Mouse (Mus musculus) myocyte (in vitro differentiated cells): ENCODE measurements around the gene Gm11127. TPM values are rescaled to one million over a fixed set of nuclear protein-coding genes. Genes with fewer than 3 reads are reported as not detected.

Source experiments
- H3K27me3 ChIP-seq: one replicate; pipeline ENCODE4 v1.6.1; 2011; ENCODE audit not compliant: control insufficient read depth, insufficient read depth, insufficient read length
- H3K36me3 ChIP-seq: one replicate; pipeline ENCODE4 v1.6.1; 2011; ENCODE audit not compliant: control insufficient read depth, insufficient read depth
- H3K4me2 ChIP-seq: one replicate; pipeline ENCODE4 v1.6.1; 2011; ENCODE audit warnings: low read depth, control low read depth
- H3K4me3 ChIP-seq: one replicate; pipeline ENCODE4 v1.5.1; 2011; ENCODE audit warnings: mild to moderate bottlenecking, control low read depth, moderate library complexity
- H3K79me2 ChIP-seq: one replicate; pipeline ENCODE4 v1.6.1; 2011; ENCODE audit not compliant: control insufficient read depth, insufficient read depth
- H3ac ChIP-seq: one replicate; pipeline ENCODE4 v1.6.1; 2011; ENCODE audit not compliant: control insufficient read depth, insufficient read length
- CEBPB ChIP-seq: IDR thresholded peaks from 2 replicates; pipeline ENCODE4 v1.6.1; 2011; ENCODE audit warnings: mild to moderate bottlenecking, moderate library complexity; ENCODE audit not compliant: poor library complexity, insufficient read depth, severe bottlenecking
- E2F4 ChIP-seq: IDR thresholded peaks from one replicate; pipeline ENCODE4 v1.6.1; 2011; ENCODE audit warnings: mild to moderate bottlenecking, control low read depth, moderate library complexity; ENCODE audit not compliant: insufficient read depth
- MAX ChIP-seq: IDR thresholded peaks from one replicate; pipeline ENCODE4 v1.6.1; 2011; ENCODE audit warnings: low read depth, mild to moderate bottlenecking, control low read depth
- MYOD1 ChIP-seq, 3 experiments: IDR thresholded peaks; one replicate each; pipeline ENCODE4 v1.6.1; 2011; ENCODE audit warnings: control low read depth in 2 of 3, low read depth in 2 of 3, mild to moderate bottlenecking in 2 of 3, moderate library complexity in 1 of 3; ENCODE audit not compliant: insufficient read length in 2 of 3, control insufficient read depth in 1 of 3
- MYOG ChIP-seq, 3 experiments: IDR thresholded peaks; one replicate each; pipeline ENCODE4 v1.6.1; 2011; ENCODE audit warnings: control low read depth in 2 of 3, low read depth in 2 of 3, mild to moderate bottlenecking in 2 of 3; ENCODE audit not compliant: insufficient read length in 2 of 3, control insufficient read depth in 1 of 3, insufficient read depth in 1 of 3
- POLR2A ChIP-seq: IDR thresholded peaks from one replicate; pipeline ENCODE4 v1.6.1; 2011; ENCODE audit warnings: low read depth, mild to moderate bottlenecking, control low read depth, moderate library complexity; ENCODE audit not compliant: insufficient read length
- POLR2AphosphoS2 ChIP-seq: IDR thresholded peaks from one replicate; pipeline ENCODE4 v1.6.1; 2011; ENCODE audit warnings: low read depth, control low read depth; ENCODE audit not compliant: insufficient read length
- REST ChIP-seq: IDR thresholded peaks from one replicate; pipeline ENCODE4 v1.6.1; 2011; ENCODE audit warnings: mild to moderate bottlenecking, control low read depth, moderate library complexity; ENCODE audit not compliant: insufficient read depth, insufficient read length
- SRF ChIP-seq: IDR thresholded peaks from one replicate; pipeline ENCODE4 v1.6.1; 2011; ENCODE audit warnings: low read depth; ENCODE audit not compliant: control insufficient read depth, insufficient read length
- TCF12 ChIP-seq: IDR thresholded peaks from one replicate; pipeline ENCODE4 v1.6.1; 2011; ENCODE audit warnings: mild to moderate bottlenecking, control low read depth; ENCODE audit not compliant: poor library complexity, insufficient read depth, severe bottlenecking
- TCF3 ChIP-seq: IDR thresholded peaks from one replicate; pipeline ENCODE4 v1.6.1; 2011; ENCODE audit warnings: low read depth, control low read depth; ENCODE audit not compliant: insufficient read length
- USF1 ChIP-seq: IDR thresholded peaks from one replicate; pipeline ENCODE4 v1.6.1; 2011; ENCODE audit warnings: low read depth, mild to moderate bottlenecking, control low read depth, moderate library complexity
- polyA plus RNA-seq: library from polyadenylated mRNA; unstranded; fragments of >200 nt; fragmentation: generic; extraction: Trizol; gene quantifications from one replicate; pipeline ENCODE4 v1.2.1, GENCODE M21; 2012; ENCODE audit warnings: missing spikeins

Gene Gm11127
- polyA plus RNA-seq, 1 experiment, result 0.23 TPM

GRCm38 (mm10) chr17:36027663-36028062 is 30.5 kb downstream of the Gm11127 start:
- no peak for TF ChIP-seq POLR2AphosphoS2
- no peak for TF ChIP-seq CEBPB
- TF ChIP-seq REST, result no peak
- TF ChIP-seq SRF, result no peak
- TF ChIP-seq POLR2A, result no peak
- no peak for TF ChIP-seq TCF3
- TF ChIP-seq TCF12, result no peak
- no peak for TF ChIP-seq MYOD1 (IDR thresholded peaks at IDR 0.05; ENCODE audit: control insufficient read depth in 1 of 3, insufficient read length in 2 of 3, low read depth in 2 of 3)
- no peak for TF ChIP-seq USF1
- no peak for TF ChIP-seq E2F4
- no peak for TF ChIP-seq MYOG (IDR thresholded peaks at IDR 0.05; ENCODE audit: control insufficient read depth in 1 of 3, insufficient read depth in 1 of 3, insufficient read length in 2 of 3, low read depth in 2 of 3)
- no peak for TF ChIP-seq MAX
- Histone ChIP-seq H3K4me2 (no peak overlapping the region), H3K79me2 (peaks cover 38% of the 10 kb centered on the region), H3ac (no peak overlapping the region), H3K27me3 (no peaks in the 10 kb centered on the region), H3K36me3 (no peaks in the 10 kb centered on the region), H3K4me3 (no peak overlapping the region)

DNA sequence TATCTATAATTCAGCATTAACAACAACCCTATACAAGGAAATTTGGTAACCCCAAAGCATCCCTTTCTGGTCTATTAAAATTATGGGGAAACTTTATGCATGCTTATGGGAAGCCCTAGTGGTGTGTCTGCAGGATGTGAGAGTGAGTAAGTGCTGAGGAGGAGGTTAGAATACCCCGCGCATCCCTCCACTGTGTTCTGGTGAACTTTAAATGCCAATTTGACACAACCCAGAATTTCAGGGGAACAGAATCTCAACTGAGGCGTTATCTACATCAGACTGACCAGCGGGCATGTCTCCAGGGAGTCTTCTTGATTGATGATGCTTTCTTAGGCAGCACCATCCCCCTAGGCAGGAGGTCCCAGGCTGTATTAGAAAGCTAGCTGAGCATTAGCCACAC is 32.3 kb downstream of the Gm11127 start:
- no peak for TF ChIP-seq REST
- TF ChIP-seq MYOG (IDR thresholded peaks at IDR 0.05; ENCODE audit: control insufficient read depth in 1 of 3, insufficient read depth in 1 of 3, insufficient read length in 2 of 3, low read depth in 2 of 3), result no peak
- no peak for TF ChIP-seq MYOD1 (IDR thresholded peaks at IDR 0.05; ENCODE audit: control insufficient read depth in 1 of 3, insufficient read length in 2 of 3, low read depth in 2 of 3)
- no peak for TF ChIP-seq SRF
- no peak for TF ChIP-seq POLR2A
- no peak for TF ChIP-seq E2F4
- TF ChIP-seq POLR2AphosphoS2, result no peak
- TF ChIP-seq TCF3, result no peak
- TF ChIP-seq MAX, result no peak
- TF ChIP-seq TCF12, result no peak
- no peak for TF ChIP-seq USF1
- no peak for TF ChIP-seq CEBPB
- no peak overlapping the region for H3ac ChIP-seq
- no peak overlapping the region for H3K4me3 ChIP-seq
- no peaks in the 10 kb centered on the region for H3K27me3 ChIP-seq
- H3K79me2 ChIP-seq, result peaks cover 51% of the 10 kb centered on the region
- H3K36me3 ChIP-seq, result no peaks in the 10 kb centered on the region
- H3K4me2 ChIP-seq, result no peak overlapping the region

- H3K36me3 ChIP-seq, result no peaks in the 10 kb centered on the region
- peak overlapping the region; percentile 80 for H3K4me2 ChIP-seq
- TF ChIP-seq SRF, result no peak
- no peak overlapping the region for H3ac ChIP-seq
- no peaks in the 10 kb centered on the region for H3K27me3 ChIP-seq
- peaks cover 55% of the 10 kb centered on the region for H3K79me2 ChIP-seq
- no peak overlapping the region for H3K4me3 ChIP-seq
Observed at GRCm38 (mm10) chr17:36025197-36025596, 33.0 kb downstream of the Gm11127 start.

DNA sequence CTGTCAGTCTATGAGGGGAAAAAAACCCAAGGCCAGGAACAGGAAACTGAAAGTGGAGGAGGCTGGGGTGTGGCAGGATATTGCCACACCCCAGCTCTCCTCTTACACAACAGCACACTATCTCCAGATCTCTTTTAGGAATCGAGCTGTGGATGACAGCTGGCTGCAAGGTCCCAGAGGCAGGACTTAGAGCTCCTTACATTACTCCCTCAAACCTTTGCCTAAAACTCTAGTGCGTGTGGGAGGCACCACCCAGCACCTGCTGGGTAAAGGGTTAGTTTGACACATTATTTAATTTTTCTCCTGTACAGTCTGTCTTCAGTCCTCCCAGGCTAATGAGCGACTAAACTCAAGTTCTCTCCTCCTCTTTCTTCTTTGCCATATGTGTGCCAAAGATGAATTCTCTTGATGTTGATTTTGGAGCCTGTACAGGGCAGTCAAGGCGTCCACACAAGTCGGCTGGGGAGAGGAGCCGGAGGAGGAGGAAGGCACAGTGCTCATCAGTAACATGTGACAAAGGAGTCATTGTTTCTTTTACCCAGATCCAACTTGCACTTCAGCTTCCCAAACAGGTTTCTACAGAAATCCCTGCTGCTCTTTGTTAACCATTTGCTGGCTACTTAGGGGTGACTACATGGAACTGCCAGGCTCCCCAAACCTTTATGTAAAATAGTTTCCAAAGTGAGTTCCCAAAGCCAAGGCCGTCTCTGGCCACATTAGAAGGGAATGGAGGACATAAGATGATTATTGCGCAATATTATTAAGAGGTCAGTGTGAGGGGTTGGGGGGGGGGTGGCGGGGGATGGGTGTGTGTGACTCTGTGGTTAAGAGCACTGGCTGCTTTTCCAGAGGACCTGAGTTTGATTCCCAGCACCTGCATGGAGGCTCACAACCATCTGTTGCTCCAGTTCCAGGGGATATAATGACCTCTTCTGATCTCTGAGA is 34.2 kb downstream of the Gm11127 start:
- Histone ChIP-seq H3K79me2 (peaks cover 60% of the 10 kb centered on the region), H3K27me3 (no peaks in the 10 kb centered on the region), H3K4me3 (no peak overlapping the region), H3K36me3 (no peaks in the 10 kb centered on the region), H3K4me2 (peak overlapping the region; percentile 80), H3ac (no peak overlapping the region)
- TF ChIP-seq MYOG (IDR thresholded peaks at IDR 0.05; ENCODE audit: control insufficient read depth in 1 of 3, insufficient read depth in 1 of 3, insufficient read length in 2 of 3, low read depth in 2 of 3) (peak in 2 of 3 experiments; percentile 71 to 73), TCF12 (no peak), CEBPB (peak; percentile 92), MYOD1 (IDR thresholded peaks at IDR 0.05; ENCODE audit: control insufficient read depth in 1 of 3, insufficient read length in 2 of 3, low read depth in 2 of 3) (peak; percentile 48 to 84 (median 63))

DNA sequence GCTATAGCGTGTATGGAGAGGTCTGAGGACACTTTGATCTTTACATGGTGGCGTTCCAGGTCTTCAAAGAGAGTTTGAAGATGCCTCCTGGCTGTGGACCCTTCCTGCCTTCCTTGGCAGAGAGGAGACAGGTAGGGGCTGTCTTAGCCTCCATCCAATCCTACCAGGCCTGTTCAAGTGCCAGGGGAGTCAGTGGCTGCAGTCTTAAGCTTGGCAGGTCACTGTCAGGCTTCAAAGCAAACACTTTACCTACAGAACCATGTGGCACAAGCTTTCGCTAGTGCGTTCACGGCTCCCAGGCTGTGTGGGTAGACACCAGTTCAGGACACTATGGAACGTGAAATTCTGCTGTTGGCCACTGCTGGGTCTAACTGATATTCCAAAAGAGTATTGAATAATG is 35.2 kb downstream of the Gm11127 start:
- Histone ChIP-seq H3K27me3 (no peaks in the 10 kb centered on the region), H3K4me3 (no peak overlapping the region), H3ac (no peak overlapping the region), H3K4me2 (peak overlapping the region; percentile 80), H3K36me3 (no peaks in the 10 kb centered on the region), H3K79me2 (peaks cover 58% of the 10 kb centered on the region)
- TF ChIP-seq SRF (no peak), MYOD1 (IDR thresholded peaks at IDR 0.05; ENCODE audit: control insufficient read depth in 1 of 3, insufficient read length in 2 of 3, low read depth in 2 of 3) (no peak), E2F4 (no peak), TCF12 (no peak), MYOG (IDR thresholded peaks at IDR 0.05; ENCODE audit: control insufficient read depth in 1 of 3, insufficient read depth in 1 of 3, insufficient read length in 2 of 3, low read depth in 2 of 3) (no peak)
